Mouse (Mus musculus) C2C12 (cell line): ENCODE data around the gene 1600015I10Rik. TPM values are rescaled to one million over a fixed set of nuclear protein-coding genes. Genes with fewer than 3 reads are reported as not detected.

Experiments used
- H3K27me3 ChIP-seq: one replicate; pipeline ENCODE4 v1.6.1; 2011; ENCODE audit not compliant: control insufficient read depth, insufficient read depth, insufficient read length
- H3K36me3 ChIP-seq: one replicate; pipeline ENCODE4 v1.6.1; 2011; ENCODE audit not compliant: control insufficient read depth, insufficient read depth
- H3K4me3 ChIP-seq: one replicate; pipeline ENCODE4 v1.5.1; 2011; ENCODE audit warnings: mild to moderate bottlenecking, control low read depth; ENCODE audit not compliant: poor library complexity, insufficient read depth, severe bottlenecking
- H3K79me2 ChIP-seq: one replicate; pipeline ENCODE4 v1.6.1; 2011; ENCODE audit not compliant: control insufficient read depth, insufficient read depth
- H3K79me3 ChIP-seq: one replicate; pipeline ENCODE4 v1.6.1; 2011; ENCODE audit warnings: low read depth, control low read depth
- H3ac ChIP-seq: one replicate; pipeline ENCODE3; 2011; ENCODE audit warnings: low read depth; ENCODE audit not compliant: control insufficient read depth, insufficient read length
- CEBPB ChIP-seq: IDR thresholded peaks from one replicate; pipeline ENCODE4 v1.6.1; 2011; ENCODE audit warnings: low read depth, mild to moderate bottlenecking, control low read depth, moderate library complexity
- CTCF ChIP-seq: IDR thresholded peaks from one replicate; pipeline ENCODE4 v1.5.1; 2011; ENCODE audit not compliant: control insufficient read depth, insufficient read depth, insufficient read length
- FOSL1 ChIP-seq: IDR thresholded peaks from one replicate; pipeline ENCODE4 v1.8.0; 2011; ENCODE audit warnings: mild to moderate bottlenecking, low read length; ENCODE audit not compliant: poor library complexity, insufficient read depth, severe bottlenecking
- MAX ChIP-seq: IDR thresholded peaks from one replicate; pipeline ENCODE4 v1.6.1; 2011; ENCODE audit warnings: mild to moderate bottlenecking, control low read depth
- MYOD1 ChIP-seq: IDR thresholded peaks from one replicate; pipeline ENCODE4 v1.6.1; 2011; ENCODE audit warnings: low read depth; ENCODE audit not compliant: control insufficient read depth, insufficient read length
- MYOG ChIP-seq: IDR thresholded peaks from one replicate; pipeline ENCODE4 v1.6.1; 2011; ENCODE audit not compliant: control insufficient read depth, insufficient read length; ENCODE audit errors: extremely low read depth
- USF1 ChIP-seq: IDR thresholded peaks from one replicate; pipeline ENCODE4 v1.6.1; 2011; ENCODE audit warnings: low read depth, mild to moderate bottlenecking, control low read depth, moderate library complexity
- polyA plus RNA-seq: library from polyadenylated mRNA; unstranded; fragments of >200 nt; fragmentation: generic; extraction: Trizol; gene quantifications from one replicate; pipeline ENCODE4 v1.2.1, GENCODE M21; 2012; ENCODE audit warnings: missing spikeins

Gene 1600015I10Rik
- polyA plus RNA-seq, 1 experiment, result not detected

DNA sequence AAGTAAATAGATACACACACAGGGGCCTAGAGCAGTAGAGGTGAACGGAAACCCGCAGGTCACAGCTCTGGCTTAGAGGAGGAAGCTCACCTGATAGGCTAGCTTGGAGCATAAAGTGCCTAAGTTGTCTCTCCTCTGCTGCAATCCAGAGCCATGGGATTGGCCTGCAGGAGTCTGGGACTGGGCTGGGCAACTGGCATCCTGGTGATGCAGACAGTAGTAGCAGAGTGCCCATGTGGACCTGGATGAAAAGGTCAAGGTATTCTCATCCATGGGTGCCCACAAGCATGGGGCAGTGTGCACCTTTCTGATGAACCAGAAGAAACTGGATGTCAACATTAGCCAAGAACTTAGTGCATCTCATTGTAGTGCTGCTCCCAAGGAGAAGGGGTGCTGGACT lies 16.1 kb upstream of the 1600015I10Rik start:
- Histone ChIP-seq H3K79me2 (no peaks in the 10 kb centered on the region), H3ac (no peak overlapping the region), H3K4me3 (no peak overlapping the region), H3K27me3 (no peaks in the 10 kb centered on the region), H3K36me3 (no peaks in the 10 kb centered on the region), H3K79me3 (no peaks in the 10 kb centered on the region)
- TF ChIP-seq CTCF (no peak), USF1 (no peak), FOSL1 (no peak), MAX (no peak), MYOD1 (no peak), CEBPB (no peak), MYOG (no peak)

DNA sequence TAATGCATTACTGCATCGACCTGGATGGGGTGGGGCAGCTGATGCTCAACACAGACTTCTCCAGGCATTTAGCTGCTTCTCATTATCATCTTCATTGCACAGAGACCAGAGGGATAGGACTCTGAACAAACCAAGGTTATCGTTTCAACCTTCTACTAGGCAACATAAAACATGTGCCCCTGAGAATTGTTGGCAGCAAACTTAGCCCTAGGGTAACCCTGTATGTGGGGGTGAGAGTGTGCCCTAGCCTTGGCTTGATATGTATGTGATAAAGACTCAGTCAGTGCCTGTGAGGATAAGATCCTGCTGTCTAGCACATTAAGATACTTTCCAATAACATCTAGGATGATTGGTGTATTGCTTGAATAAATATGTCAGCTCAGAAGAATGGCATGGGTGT lies 19.9 kb downstream of the 1600015I10Rik start:
- Histone ChIP-seq H3K36me3 (no peaks in the 10 kb centered on the region), H3ac (no peak overlapping the region), H3K27me3 (no peaks in the 10 kb centered on the region), H3K4me3 (no peak overlapping the region), H3K79me2 (no peaks in the 10 kb centered on the region), H3K79me3 (no peaks in the 10 kb centered on the region)
- TF ChIP-seq FOSL1 (no peak), USF1 (no peak), CEBPB (no peak), MAX (no peak), MYOD1 (no peak), CTCF (no peak), MYOG (no peak)

GRCm38 (mm10) chr6:48950676-48951075 lies 21.0 kb downstream of the 1600015I10Rik start:
- Histone ChIP-seq H3K79me3 (no peaks in the 10 kb centered on the region), H3K36me3 (no peaks in the 10 kb centered on the region), H3K4me3 (no peak overlapping the region), H3K27me3 (no peaks in the 10 kb centered on the region), H3ac (no peak overlapping the region), H3K79me2 (no peaks in the 10 kb centered on the region)
- TF ChIP-seq USF1 (no peak), FOSL1 (no peak), CTCF (no peak), MYOD1 (no peak), MAX (no peak), CEBPB (no peak), MYOG (no peak)

DNA sequence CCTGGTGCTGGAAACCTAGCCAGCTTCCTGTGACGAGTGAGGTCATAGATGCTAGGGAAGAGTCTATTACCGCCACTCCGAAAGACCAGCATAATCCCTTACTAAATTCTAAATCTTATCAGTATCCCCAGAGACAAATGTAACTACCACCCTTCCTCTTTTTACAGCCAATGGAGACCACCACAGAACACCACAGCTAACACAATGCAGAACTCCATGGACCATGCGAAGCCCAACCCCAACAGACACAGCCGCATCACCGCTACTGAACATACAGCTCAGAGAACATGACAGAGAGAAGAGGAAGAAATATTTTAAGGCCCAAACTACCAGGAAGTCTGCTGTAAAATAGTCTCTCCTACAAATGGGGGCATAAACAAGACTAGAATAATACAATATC lies 21.9 kb downstream of the 1600015I10Rik start:
- Histone ChIP-seq H3K27me3 (no peaks in the 10 kb centered on the region), H3K36me3 (no peaks in the 10 kb centered on the region), H3K79me3 (no peaks in the 10 kb centered on the region), H3ac (no peak overlapping the region), H3K4me3 (no peak overlapping the region), H3K79me2 (no peaks in the 10 kb centered on the region)
- no peak for TF ChIP-seq CEBPB
- no peak for TF ChIP-seq USF1
- TF ChIP-seq CTCF, result no peak
- no peak for TF ChIP-seq MAX

DNA sequence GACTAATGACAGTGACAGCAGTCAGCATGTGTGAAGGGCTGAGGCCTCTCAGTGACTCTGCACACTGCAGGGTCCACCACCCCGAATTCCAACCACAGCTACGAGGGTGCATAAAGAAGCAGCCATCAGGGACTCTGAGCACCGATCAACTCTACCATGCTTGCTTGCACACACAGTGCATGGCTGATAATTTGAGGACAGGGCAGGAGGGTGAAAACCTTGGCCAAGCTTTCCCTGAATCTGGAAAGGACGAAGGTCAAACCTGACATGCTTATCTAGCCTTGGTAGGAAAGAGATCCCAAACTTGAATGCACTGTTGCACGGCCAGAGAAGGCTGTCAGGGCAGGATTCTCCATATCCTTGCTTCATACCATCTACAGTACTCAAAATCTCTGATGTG lies 23.5 kb downstream of the 1600015I10Rik start:
- Histone ChIP-seq H3K4me3 (no peak overlapping the region), H3K79me3 (no peaks in the 10 kb centered on the region), H3K36me3 (no peaks in the 10 kb centered on the region), H3K79me2 (no peaks in the 10 kb centered on the region), H3ac (no peak overlapping the region), H3K27me3 (no peaks in the 10 kb centered on the region)
- TF ChIP-seq MYOD1 (no peak), CTCF (no peak), CEBPB (no peak), MAX (no peak), USF1 (no peak), MYOG (no peak), FOSL1 (no peak)

GRCm38 (mm10) chr6:48954211-48954610 lies 24.5 kb downstream of the 1600015I10Rik start:
- no peak for TF ChIP-seq CTCF
- TF ChIP-seq MYOD1, result no peak
- no peak for TF ChIP-seq MAX
- no peak for TF ChIP-seq FOSL1
- TF ChIP-seq CEBPB, result no peak
- TF ChIP-seq MYOG, result no peak
- TF ChIP-seq USF1, result no peak

More at GRCm38 (mm10) chr6:48954211-48954610, 24.5 kb downstream of the 1600015I10Rik start:
- H3K4me3 ChIP-seq, result no peak overlapping the region
- no peaks in the 10 kb centered on the region for H3K79me2 ChIP-seq
- H3ac ChIP-seq, result no peak overlapping the region
- no peaks in the 10 kb centered on the region for H3K79me3 ChIP-seq
- no peaks in the 10 kb centered on the region for H3K27me3 ChIP-seq
- H3K36me3 ChIP-seq, result no peaks in the 10 kb centered on the region
